Mouse (Mus musculus): Measurements from ENCODE around the gene Stmn1. TPM values are rescaled to one million over a fixed set of nuclear protein-coding genes. Genes with fewer than 3 reads are reported as not detected.

Stmn1 gene
- polyA plus RNA-seq, 2 experiments from 2014 or later: 262 to 341 TPM

GRCm38 (mm10) chr4:134458856-134459255, 9.3 kb upstream of the Stmn1 start:
- ATAC-seq: no peak

- ATAC-seq: peak; percentile 43
Measured at GRCm38 (mm10) chr4:134460277-134460676, 7.8 kb upstream of the Stmn1 start.

GRCm38 (mm10) chr4:134461252-134461651, 6.9 kb upstream of the Stmn1 start:
- no peak for ATAC-seq

GRCm38 (mm10) chr4:134465789-134466188, 2.3 kb upstream of the Stmn1 start:
- ATAC-seq: no peak

GRCm38 (mm10) chr4:134466381-134467262, 1.5 kb upstream of the Stmn1 start:
- ATAC-seq: no peak

- ATAC-seq: no peak
Measured at GRCm38 (mm10) chr4:134467435-134468214, 495 bp upstream of the Stmn1 start.

GRCm38 (mm10) chr4:134468578-134469266, 602 bp downstream of the Stmn1 start:
- peak; percentile 87 for ATAC-seq

- no peak for ATAC-seq
Measured at GRCm38 (mm10) chr4:134469341-134469796, 1.2 kb downstream of the Stmn1 start.

- ATAC-seq: no peak
Measured at GRCm38 (mm10) chr4:134469985-134470384, 1.9 kb downstream of the Stmn1 start.

GRCm38 (mm10) chr4:134471469-134471868, 3.3 kb downstream of the Stmn1 start:
- no peak for ATAC-seq

GRCm38 (mm10) chr4:134473764-134474163, 5.6 kb downstream of the Stmn1 start:
- no peak for ATAC-seq

- no peak for ATAC-seq
Measured at GRCm38 (mm10) chr4:134474240-134474639, 6.1 kb downstream of the Stmn1 start.

- no peak for ATAC-seq
Measured at GRCm38 (mm10) chr4:134476899-134477298, 8.8 kb downstream of the Stmn1 start.

GRCm38 (mm10) chr4:134478031-134478430, 9.9 kb downstream of the Stmn1 start:
- ATAC-seq: peak; percentile 96

GRCm38 (mm10) chr4:134479839-134480238, 11.7 kb downstream of the Stmn1 start:
- ATAC-seq: no peak

- no peak for ATAC-seq
Measured at GRCm38 (mm10) chr4:134480864-134481263, 12.7 kb downstream of the Stmn1 start.

- ATAC-seq: no peak
Measured at GRCm38 (mm10) chr4:134481270-134481669, 13.2 kb downstream of the Stmn1 start.

- no peak for ATAC-seq
Measured at GRCm38 (mm10) chr4:134482442-134482841, 14.3 kb downstream of the Stmn1 start.

- ATAC-seq: no peak
Measured at GRCm38 (mm10) chr4:134483078-134483688, 15.1 kb downstream of the Stmn1 start.

GRCm38 (mm10) chr4:134483696-134484095, 15.6 kb downstream of the Stmn1 start:
- ATAC-seq: no peak

- ATAC-seq: no peak
Measured at GRCm38 (mm10) chr4:134484231-134484630, 16.1 kb downstream of the Stmn1 start.

GRCm38 (mm10) chr4:134485151-134485900, 17.2 kb downstream of the Stmn1 start:
- ATAC-seq: no peak

Data from activated CD4-positive, CD25-positive, alpha-beta regulatory T cell, adult 4 months (primary cell).